Mouse (Mus musculus) ES-E14 (cell line): ENCODE data around the gene Olfr1152. TPM values are rescaled to one million over a fixed set of nuclear protein-coding genes. Genes with fewer than 3 reads are reported as not detected.

ENCODE experiments used
- DNase-seq: peaks from one replicate; pipeline ENCODE4 v3.0.0-alpha.2; 2013; ENCODE audit warnings: low read depth, low spot score
- H3K27ac ChIP-seq: 2 replicates; pipeline ENCODE4 v1.5.1; 2012; ENCODE audit warnings: low read depth, mild to moderate bottlenecking, low read length, moderate library complexity, mixed read lengths; ENCODE audit not compliant: poor library complexity, insufficient read depth, severe bottlenecking
- H3K36me3 ChIP-seq: 2 replicates; pipeline ENCODE4 v1.6.1; 2012; ENCODE audit warnings: mild to moderate bottlenecking, low read length, moderate library complexity, mixed read lengths; ENCODE audit not compliant: control insufficient read depth, poor library complexity, insufficient read depth, severe bottlenecking
- H3K4me1 ChIP-seq, 2 experiments: fragments of 150-350 bp in 1 of 2; sonication (generic) in 1 of 2; 2 replicates each; pipeline ENCODE4 v1.6.1; 2012; ENCODE audit warnings: low read length in 2 of 2, mild to moderate bottlenecking in 1 of 2, mixed read lengths in 1 of 2; ENCODE audit not compliant: control insufficient read depth in 2 of 2, insufficient read depth in 2 of 2, poor library complexity in 1 of 2
- H3K4me3 ChIP-seq, 2 experiments: fragments of 150-350 bp in 1 of 2; sonication (generic) in 1 of 2; 2 replicates each; pipeline ENCODE4 v1.5.1; 2012; ENCODE audit warnings: low read length in 2 of 2, low read depth in 1 of 2, mild to moderate bottlenecking in 1 of 2, mixed read lengths in 1 of 2; ENCODE audit not compliant: insufficient read depth in 1 of 2, poor library complexity in 1 of 2, severe bottlenecking in 1 of 2
- H3K9ac ChIP-seq: 2 replicates; pipeline ENCODE4 v1.6.1; 2012; ENCODE audit warnings: low read depth, mild to moderate bottlenecking, low read length, mixed read lengths; ENCODE audit not compliant: poor library complexity, insufficient read depth, severe bottlenecking
- H3K9me3 ChIP-seq: fragments of 150-350 bp; sonication (generic); 2 replicates; pipeline ENCODE4 v1.6.1; 2012; ENCODE audit warnings: low read depth, mild to moderate bottlenecking, low read length; ENCODE audit not compliant: control insufficient read depth, insufficient read depth
- CHD2 ChIP-seq: IDR thresholded peaks from 2 replicates; pipeline ENCODE4 v1.6.1; 2014; ENCODE audit warnings: mild to moderate bottlenecking, low read depth, low read length, inconsistent platforms
- HCFC1 ChIP-seq: IDR thresholded peaks from 2 replicates; pipeline ENCODE4 v1.6.1; 2012; ENCODE audit warnings: low read length, inconsistent platforms, borderline replicate concordance; ENCODE audit not compliant: insufficient read depth
- MAFK ChIP-seq: IDR thresholded peaks from 2 replicates; pipeline ENCODE4 v1.6.1; 2014; ENCODE audit warnings: mild to moderate bottlenecking, low read depth, low read length, inconsistent platforms; ENCODE audit not compliant: insufficient read depth
- ZC3H11A ChIP-seq: IDR thresholded peaks from 2 replicates; pipeline ENCODE4 v1.6.1; 2012; ENCODE audit warnings: low read depth, mild to moderate bottlenecking, inconsistent platforms, low read length, borderline replicate concordance
- ZNF384 ChIP-seq: IDR thresholded peaks from 2 replicates; pipeline ENCODE4 v1.6.1; 2012; ENCODE audit warnings: low read depth, low read length, inconsistent platforms
- in situ Hi-C, 2 experiments: fragments of 600-800 bp; cut with MboI; formaldehyde crosslinking; loops; one replicate each; pipeline ENCODE4 v1.15.1; 2025; ENCODE audit warnings: low sequenced_read_pairs in 2 of 2, inconsistent platforms in 1 of 2; ENCODE audit not compliant: unreplicated experiment in 2 of 2
- total RNA-seq: library from RNA; depleted of rRNA; stranded (reverse); fragments of 300-350 nt; gene quantifications from 2 replicates; pipeline ENCODE4 v1.2.3, GENCODE M21; 2012; rRNA removed

Gene Olfr1152
- not detected in 2 replicates for total RNA-seq

- TF ChIP-seq CHD2 (no peak), ZNF384 (no peak), HCFC1 (no peak), MAFK (no peak), ZC3H11A (no peak)
- H3K27ac ChIP-seq = no peak within 1 kb of the TSS
- H3K9ac ChIP-seq = no peak within 1 kb of the TSS
- no peak for DNase-seq
- H3K9me3 ChIP-seq = no peaks in the 10 kb centered on the region
- no peak within 1 kb of the TSS for H3K4me3 ChIP-seq
- no peaks in the 10 kb centered on the region for H3K36me3 ChIP-seq
- H3K4me1 ChIP-seq = no peaks in the 10 kb centered on the region
- in situ Hi-C loops = no loop called here
Observed at GRCm38 (mm10) chr2:87866192-87866591, at the start of gene Olfr1152. Gene Olfr1152, plus strand, starts transcription at chr2:87866492.

- Histone ChIP-seq H3K4me3 (no peak within 1 kb of the TSS), H3K4me1 (no peaks in the 10 kb centered on the region), H3K9ac (no peak within 1 kb of the TSS), H3K36me3 (no peaks in the 10 kb centered on the region), H3K9me3 (no peaks in the 10 kb centered on the region), H3K27ac (no peak within 1 kb of the TSS)
- DNase-seq = no peak
- TF ChIP-seq ZNF384 (no peak), HCFC1 (no peak), CHD2 (no peak), MAFK (no peak), ZC3H11A (no peak)
- in situ Hi-C loops = no loop called here
Observed at GRCm38 (mm10) chr2:87830233-87830632, 36.1 kb upstream of the Olfr1152 start, which contains the start of gene Olfr1148. Gene Olfr1148, plus strand, starts transcription at chr2:87830533.

GRCm38 (mm10) chr2:87843693-87844092, 22.6 kb upstream of the Olfr1152 start, which contains the start of gene Olfr1150-ps1:
Gene Olfr1150-ps1, plus strand, starts transcription at chr2:87843993.
- H3K4me3 ChIP-seq = no peak within 1 kb of the TSS
- H3K27ac ChIP-seq = no peak within 1 kb of the TSS
- no peak for TF ChIP-seq HCFC1
- TF ChIP-seq MAFK = no peak
- no peak for TF ChIP-seq ZNF384
- no peak for TF ChIP-seq CHD2
- TF ChIP-seq ZC3H11A = no peak
- no peaks in the 10 kb centered on the region for H3K9me3 ChIP-seq
- no peak for DNase-seq
- no peaks in the 10 kb centered on the region for H3K4me1 ChIP-seq
- in situ Hi-C loops = no loop called here
- no peaks in the 10 kb centered on the region for H3K36me3 ChIP-seq
- no peak within 1 kb of the TSS for H3K9ac ChIP-seq

- Histone ChIP-seq H3K36me3 (no peaks in the 10 kb centered on the region), H3K27ac (no peak within 1 kb of the TSS), H3K4me1 (no peaks in the 10 kb centered on the region; a peak in 1 of 4 replicates), H3K9ac (no peak within 1 kb of the TSS), H3K4me3 (no peak within 1 kb of the TSS), H3K9me3 (no peaks in the 10 kb centered on the region)
- no peak for TF ChIP-seq CHD2
- TF ChIP-seq ZC3H11A = no peak
- no peak for TF ChIP-seq ZNF384
- no peak for TF ChIP-seq HCFC1
- TF ChIP-seq MAFK = no peak
- DNase-seq = no peak
- in situ Hi-C loops = no loop called here
Observed at GRCm38 (mm10) chr2:87855562-87855961, 10.7 kb upstream of the Olfr1152 start, which contains the start of gene Olfr1151. Gene Olfr1151, plus strand, starts transcription at chr2:87855862.

- TF ChIP-seq ZC3H11A = no peak
- Histone ChIP-seq H3K4me3 (no peak within 1 kb of the TSS), H3K27ac (no peak within 1 kb of the TSS), H3K4me1 (no peaks in the 10 kb centered on the region), H3K36me3 (no peaks in the 10 kb centered on the region), H3K9ac (no peak within 1 kb of the TSS), H3K9me3 (no peaks in the 10 kb centered on the region)
- in situ Hi-C loops = no loop called here
- DNase-seq = no peak
Observed at GRCm38 (mm10) chr2:87894662-87895061, 28.4 kb downstream of the Olfr1152 start, which contains the start of gene Olfr1153. Gene Olfr1153, plus strand, starts transcription at chr2:87894962.
